Mouse (Mus musculus) midbrain, embryonic 16.5 days (tissue): ENCODE results near the gene Espnl. TPM values are rescaled to one million over a fixed set of nuclear protein-coding genes. Genes with fewer than 3 reads are reported as not detected.

Experiments used
- ATAC-seq: fragments of 200-750 bp; cut with Nextera tagmentation; 2 replicates; pipeline ENCODE4 v1.8.0; 2017; ENCODE audit warnings: moderate TSS enrichment
- H3K27ac ChIP-seq: fragments of 300-500 bp; sonication (generic); 2 replicates; pipeline ENCODE4 v1.5.1; 2014; ENCODE audit warnings: mild to moderate bottlenecking, low read length, mixed read lengths
- H3K27me3 ChIP-seq: fragments of 300-500 bp; sonication (generic); 2 replicates; pipeline ENCODE4 v1.6.1; 2014; ENCODE audit warnings: low read depth, low read length, mixed read lengths; ENCODE audit not compliant: control insufficient read depth, insufficient read depth
- H3K36me3 ChIP-seq: fragments of 300-500 bp; sonication (generic); 2 replicates; pipeline ENCODE4 v1.6.1; 2014; ENCODE audit warnings: mild to moderate bottlenecking, low read length, moderate library complexity, mixed read lengths; ENCODE audit not compliant: control insufficient read depth, insufficient read depth
- H3K4me1 ChIP-seq: fragments of 300-500 bp; sonication (generic); 2 replicates; pipeline ENCODE4 v1.6.1; 2014; ENCODE audit warnings: mild to moderate bottlenecking, low read length, mixed read lengths; ENCODE audit not compliant: control insufficient read depth, insufficient read depth
- H3K4me2 ChIP-seq: fragments of 300-500 bp; sonication (generic); 2 replicates; pipeline ENCODE4 v1.6.1; 2014; ENCODE audit warnings: mild to moderate bottlenecking, low read length, mixed read lengths
- H3K4me3 ChIP-seq: fragments of 300-500 bp; sonication (generic); 2 replicates; pipeline ENCODE4 v1.5.1; 2014; ENCODE audit warnings: low read depth, mild to moderate bottlenecking, low read length, moderate library complexity, mixed read lengths
- H3K9ac ChIP-seq: fragments of 300-500 bp; sonication (generic); 2 replicates; pipeline ENCODE4 v1.6.1; 2014; ENCODE audit warnings: low read depth, low read length, mixed read lengths
- H3K9me3 ChIP-seq: fragments of 300-500 bp; sonication (generic); replicated peaks from 2 replicates; pipeline ENCODE4 v1.6.1; 2014; ENCODE audit warnings: mild to moderate bottlenecking, low read length, mixed read lengths; ENCODE audit not compliant: control insufficient read depth, poor library complexity, severe bottlenecking
- WGBS: fragments of 180-500 bp; shearing (Covaris S2); extraction: QIAGEN DNeasy Blood & Tissue Kit; methylation state at CpG from one replicate; pipeline ENCODE4 v1.1.7; 2014; 5-methylcytosine and 5-hydroxymethylcytosine counted together
- polyA plus RNA-seq: library from polyadenylated mRNA; unstranded; fragments of >200 nt; fragmentation: Nextera tagmentation; extraction: Ambion mirVana; gene quantifications from 2 replicates; pipeline ENCODE4 v1.2.1, GENCODE M21; 2015

Gene Espnl
- polyA plus RNA-seq, 1 experiment from 2014 or later = 0.13 TPM

- peaks cover 4% of the 10 kb centered on the region; the same call in 1 of the 2 replicates for H3K4me1 ChIP-seq
- peaks cover 5% of the 10 kb centered on the region; the same call in 1 of the 2 replicates for H3K9me3 ChIP-seq
- 26% methylated on average over 8 of the region's 8 CpGs for WGBS
- 0 out of 2 replicates have a peak overlapping the region, but pooled peaks have one; percentile 45 for H3K9ac ChIP-seq
- H3K4me2 ChIP-seq = peak overlapping the region; percentile 71
- peak overlapping the region; percentile 36 for H3K4me3 ChIP-seq
- ATAC-seq = no peak
- H3K36me3 ChIP-seq = 0 out of 2 replicates have a peak, but pooled peaks cover 2% of the 10 kb centered on the region
- no peak overlapping the region for H3K27ac ChIP-seq
- peaks cover 16% of the 10 kb centered on the region for H3K27me3 ChIP-seq
Observed at GRCm38 (mm10) chr1:91365816-91366214, 43.9 kb downstream of the Espnl start.

GRCm38 (mm10) chr1:91366215-91367108 lies 44.6 kb downstream of the Espnl start, which contains the start of gene Erfe:
Gene Erfe, plus strand, starts transcription at chr1:91366430.
- Histone ChIP-seq H3K36me3 (peaks cover 3% of the 10 kb centered on the region), H3K4me2 (peak within 1 kb of the TSS; percentile 71), H3K9ac (peak within 1 kb of the TSS; percentile 45; the same call in 1 of the 2 replicates), H3K27me3 (peaks cover 16% of the 10 kb centered on the region), H3K4me3 (peak within 1 kb of the TSS; percentile 36), H3K9me3 (peaks cover 5% of the 10 kb centered on the region; the same call in 1 of the 2 replicates), H3K4me1 (peaks cover 4% of the 10 kb centered on the region; the same call in 1 of the 2 replicates), H3K27ac (no peak within 1 kb of the TSS)
- under 1% methylated on average over 52 of the region's 68 CpGs for WGBS
- ATAC-seq = peak; percentile 27; the same call in 1 of the 2 replicates

- H3K4me1 ChIP-seq = peaks cover 4% of the 10 kb centered on the region; the same call in 1 of the 2 replicates
- H3K9me3 ChIP-seq = peaks cover 5% of the 10 kb centered on the region; the same call in 1 of the 2 replicates
- ATAC-seq = no peak
- WGBS = 97% methylated on average over 3 of the region's 3 CpGs
- H3K4me3 ChIP-seq = no peak overlapping the region
- peaks cover 16% of the 10 kb centered on the region for H3K27me3 ChIP-seq
- H3K9ac ChIP-seq = no peak overlapping the region
- no peak overlapping the region for H3K27ac ChIP-seq
- H3K4me2 ChIP-seq = no peak overlapping the region
- H3K36me3 ChIP-seq = peaks cover 8% of the 10 kb centered on the region
Observed at GRCm38 (mm10) chr1:91367295-91367694, 45.4 kb downstream of the Espnl start.

- no peak overlapping the region for H3K9ac ChIP-seq
- H3K4me3 ChIP-seq = no peak overlapping the region
- WGBS = 72% methylated on average over 4 of the region's 4 CpGs
- no peaks in the 10 kb centered on the region for H3K9me3 ChIP-seq
- no peak overlapping the region for H3K4me2 ChIP-seq
- H3K27me3 ChIP-seq = peaks cover 16% of the 10 kb centered on the region
- no peak for ATAC-seq
- no peak overlapping the region for H3K27ac ChIP-seq
- H3K36me3 ChIP-seq = peaks cover 19% of the 10 kb centered on the region
- peaks cover 4% of the 10 kb centered on the region; the same call in 1 of the 2 replicates for H3K4me1 ChIP-seq
Observed at GRCm38 (mm10) chr1:91369408-91369807, 47.5 kb downstream of the Espnl start.

GRCm38 (mm10) chr1:91370055-91370454 lies 48.2 kb downstream of the Espnl start:
- peaks cover 4% of the 10 kb centered on the region; the same call in 1 of the 2 replicates for H3K4me1 ChIP-seq
- H3K9me3 ChIP-seq = no peaks in the 10 kb centered on the region
- 87% methylated on average over 23 of the region's 23 CpGs for WGBS
- peaks cover 26% of the 10 kb centered on the region for H3K36me3 ChIP-seq
- ATAC-seq = no peak
- H3K27me3 ChIP-seq = peaks cover 16% of the 10 kb centered on the region
- no peak overlapping the region for H3K9ac ChIP-seq
- no peak overlapping the region for H3K27ac ChIP-seq
- H3K4me3 ChIP-seq = no peak overlapping the region
- H3K4me2 ChIP-seq = no peak overlapping the region

- H3K27me3 ChIP-seq = no peaks in the 10 kb centered on the region
- WGBS = 92% methylated on average over 6 of the region's 6 CpGs
- no peak overlapping the region for H3K4me3 ChIP-seq
- no peak for ATAC-seq
- H3K36me3 ChIP-seq = peaks cover 46% of the 10 kb centered on the region
- H3K27ac ChIP-seq = no peak overlapping the region
- no peak overlapping the region for H3K4me2 ChIP-seq
- H3K9me3 ChIP-seq = no peaks in the 10 kb centered on the region
- no peaks in the 10 kb centered on the region for H3K4me1 ChIP-seq
- H3K9ac ChIP-seq = no peak overlapping the region
Observed at GRCm38 (mm10) chr1:91373414-91373835, 51.5 kb downstream of the Espnl start.

- WGBS = 58% methylated on average over 7 of the region's 7 CpGs
- peaks cover 48% of the 10 kb centered on the region for H3K36me3 ChIP-seq
Observed at GRCm38 (mm10) chr1:91380453-91381090, 58.7 kb downstream of the Espnl start.

GRCm38 (mm10) chr1:91381091-91381471 lies 59.2 kb downstream of the Espnl start:
- Histone ChIP-seq H3K9me3 (no peaks in the 10 kb centered on the region), H3K9ac (no peak overlapping the region)
- WGBS = 94% methylated on average over 4 of the region's 4 CpGs

More at GRCm38 (mm10) chr1:91380453-91381090, 58.7 kb downstream of the Espnl start:
- Histone ChIP-seq H3K4me3 (no peak overlapping the region), H3K9ac (no peak overlapping the region), H3K4me1 (no peaks in the 10 kb centered on the region), H3K9me3 (no peaks in the 10 kb centered on the region), H3K27ac (no peak overlapping the region), H3K4me2 (no peak overlapping the region), H3K27me3 (no peaks in the 10 kb centered on the region)
- peak; percentile 67 for ATAC-seq

More at GRCm38 (mm10) chr1:91381091-91381471, 59.2 kb downstream of the Espnl start:
- no peaks in the 10 kb centered on the region for H3K27me3 ChIP-seq
- peaks cover 46% of the 10 kb centered on the region for H3K36me3 ChIP-seq
- H3K4me3 ChIP-seq = no peak overlapping the region
- no peaks in the 10 kb centered on the region for H3K4me1 ChIP-seq
- ATAC-seq = no peak
- H3K27ac ChIP-seq = no peak overlapping the region
- no peak overlapping the region for H3K4me2 ChIP-seq
